Mouse (Mus musculus) heart, embryonic 16.5 days (tissue): ENCODE measurements around the gene 4931408C20Rik. TPM values are rescaled to one million over a fixed set of nuclear protein-coding genes. Genes with fewer than 3 reads are reported as not detected.

Experiments used
- ATAC-seq: fragments of 200-750 bp; cut with Nextera tagmentation; replicated peaks from 2 replicates; pipeline ENCODE4 v1.8.0; 2017; ENCODE audit warnings: moderate number of reproducible peaks; ENCODE audit not compliant: insufficient read depth, low FRiP score; ENCODE audit errors: extremely low read depth
- H3K27ac ChIP-seq: fragments of 300-500 bp; sonication (generic); 2 replicates; pipeline ENCODE4 v1.5.1; 2014; ENCODE audit warnings: mild to moderate bottlenecking, low read length, control low read depth, moderate library complexity
- H3K27me3 ChIP-seq: fragments of 300-500 bp; sonication (generic); 2 replicates; pipeline ENCODE4 v1.6.1; 2014; ENCODE audit warnings: low read length, mixed read lengths; ENCODE audit not compliant: control insufficient read depth, insufficient read depth
- H3K36me3 ChIP-seq: fragments of 300-500 bp; sonication (generic); 2 replicates; pipeline ENCODE4 v1.6.1; 2014; ENCODE audit not compliant: control insufficient read depth, insufficient read depth
- H3K4me1 ChIP-seq: fragments of 300-500 bp; sonication (generic); 2 replicates; pipeline ENCODE4 v1.6.1; 2014; ENCODE audit warnings: low read length, mixed read lengths; ENCODE audit not compliant: control insufficient read depth, insufficient read depth
- H3K4me2 ChIP-seq: fragments of 300-500 bp; sonication (generic); 2 replicates; pipeline ENCODE4 v1.6.1; 2014; ENCODE audit warnings: low read depth, mild to moderate bottlenecking, control low read depth, low read length
- H3K4me3 ChIP-seq: fragments of 300-500 bp; sonication (generic); 2 replicates; pipeline ENCODE4 v1.5.1; 2014; ENCODE audit warnings: mild to moderate bottlenecking, control low read depth, low read length
- H3K9ac ChIP-seq: fragments of 300-500 bp; sonication (generic); 2 replicates; pipeline ENCODE4 v1.6.1; 2014; ENCODE audit warnings: low read length, control low read depth
- H3K9me3 ChIP-seq: fragments of 300-500 bp; sonication (generic); replicated peaks from 2 replicates; pipeline ENCODE4 v1.6.1; 2016; ENCODE audit warnings: low read length; ENCODE audit not compliant: control insufficient read depth
- WGBS: fragments of 180-500 bp; shearing (Covaris S2); extraction: QIAGEN DNeasy Blood & Tissue Kit; methylation state at CpG from one replicate; pipeline ENCODE4 v1.1.7; 2014; 5-methylcytosine and 5-hydroxymethylcytosine counted together
- polyA plus RNA-seq: library from polyadenylated mRNA; unstranded; fragments of >200 nt; fragmentation: Nextera tagmentation; extraction: Ambion mirVana; gene quantifications from 2 replicates; pipeline ENCODE4 v1.2.1, GENCODE M21; 2015

Gene 4931408C20Rik
- polyA plus RNA-seq: not detected in 2 replicates

- WGBS: 26% methylated on average over 1 of the region's 1 CpGs
These were observed at the start of gene 4931408C20Rik for GRCm38 (mm10) chr1:26686842-26687760. 4931408C20Rik (minus strand) TSS chr1:26687460.

GRCm38 (mm10) chr1:26687926-26688325 lies 666 bp upstream of the 4931408C20Rik start:
- peak; percentile 44 for ATAC-seq
- no peaks in the 10 kb centered on the region for H3K27me3 ChIP-seq
- WGBS: 52% methylated on average over 1 of the region's 1 CpGs

More at GRCm38 (mm10) chr1:26686842-26687760, at the start of gene 4931408C20Rik:
- Histone ChIP-seq H3K27me3 (no peaks in the 10 kb centered on the region), H3K4me3 (no peak within 1 kb of the TSS), H3K4me2 (no peak within 1 kb of the TSS), H3K9ac (no peak within 1 kb of the TSS), H3K27ac (no peak within 1 kb of the TSS), H3K4me1 (no peaks in the 10 kb centered on the region), H3K36me3 (no peaks in the 10 kb centered on the region), H3K9me3 (no peaks in the 10 kb centered on the region)
- peak; percentile 73 for ATAC-seq

GRCm38 (mm10) chr1:26685952-26686693 lies 1.1 kb downstream of the 4931408C20Rik start:
- H3K4me1 ChIP-seq: no peaks in the 10 kb centered on the region

More at GRCm38 (mm10) chr1:26687926-26688325, 666 bp upstream of the 4931408C20Rik start:
- no peaks in the 10 kb centered on the region for H3K36me3 ChIP-seq
- no peaks in the 10 kb centered on the region for H3K4me1 ChIP-seq
- H3K4me2 ChIP-seq: no peak overlapping the region
- no peaks in the 10 kb centered on the region; the same call in 1 of the 2 replicates for H3K9me3 ChIP-seq
- H3K27ac ChIP-seq: no peak overlapping the region
- H3K9ac ChIP-seq: no peak overlapping the region
- H3K4me3 ChIP-seq: no peak overlapping the region

GRCm38 (mm10) chr1:26685383-26685782 lies 1.9 kb downstream of the 4931408C20Rik start:
- Histone ChIP-seq H3K9me3 (no peaks in the 10 kb centered on the region), H3K27me3 (no peaks in the 10 kb centered on the region), H3K36me3 (no peaks in the 10 kb centered on the region), H3K27ac (no peak overlapping the region), H3K9ac (no peak overlapping the region), H3K4me1 (no peaks in the 10 kb centered on the region), H3K4me3 (no peak overlapping the region), H3K4me2 (no peak overlapping the region)
- ATAC-seq: no peak
- 53% methylated on average over 3 of the region's 3 CpGs for whole genome bisulfite sequencing

More at GRCm38 (mm10) chr1:26685952-26686693, 1.1 kb downstream of the 4931408C20Rik start:
- Histone ChIP-seq H3K27ac (no peak overlapping the region), H3K4me2 (no peak overlapping the region), H3K4me3 (no peak overlapping the region), H3K27me3 (no peaks in the 10 kb centered on the region), H3K9ac (no peak overlapping the region), H3K9me3 (no peaks in the 10 kb centered on the region), H3K36me3 (no peaks in the 10 kb centered on the region)
- ATAC-seq: peak; percentile 25; the same call in 1 of the 2 replicates

- Histone ChIP-seq H3K9me3 (no peaks in the 10 kb centered on the region), H3K4me1 (no peaks in the 10 kb centered on the region), H3K36me3 (no peaks in the 10 kb centered on the region), H3K27me3 (no peaks in the 10 kb centered on the region), H3K4me2 (no peak overlapping the region), H3K4me3 (no peak overlapping the region), H3K9ac (no peak overlapping the region), H3K27ac (no peak overlapping the region)
- no peak for ATAC-seq
- 48% methylated on average over 1 of the region's 1 CpGs for WGBS
These were observed 37.4 kb downstream of the 4931408C20Rik start for GRCm38 (mm10) chr1:26649704-26650388.

GRCm38 (mm10) chr1:26636051-26636450 lies 51.2 kb downstream of the 4931408C20Rik start:
- 76% methylated on average over 5 of the region's 5 CpGs for WGBS
- Histone ChIP-seq H3K27ac (no peak overlapping the region), H3K27me3 (no peaks in the 10 kb centered on the region), H3K9ac (no peak overlapping the region), H3K4me1 (no peaks in the 10 kb centered on the region), H3K36me3 (no peaks in the 10 kb centered on the region), H3K4me2 (no peak overlapping the region), H3K4me3 (no peak overlapping the region), H3K9me3 (no peaks in the 10 kb centered on the region)
- no peak for ATAC-seq
